Mouse (Mus musculus): Measurements from ENCODE around the gene Slc25a34.

Slc25a34 gene

DNA sequence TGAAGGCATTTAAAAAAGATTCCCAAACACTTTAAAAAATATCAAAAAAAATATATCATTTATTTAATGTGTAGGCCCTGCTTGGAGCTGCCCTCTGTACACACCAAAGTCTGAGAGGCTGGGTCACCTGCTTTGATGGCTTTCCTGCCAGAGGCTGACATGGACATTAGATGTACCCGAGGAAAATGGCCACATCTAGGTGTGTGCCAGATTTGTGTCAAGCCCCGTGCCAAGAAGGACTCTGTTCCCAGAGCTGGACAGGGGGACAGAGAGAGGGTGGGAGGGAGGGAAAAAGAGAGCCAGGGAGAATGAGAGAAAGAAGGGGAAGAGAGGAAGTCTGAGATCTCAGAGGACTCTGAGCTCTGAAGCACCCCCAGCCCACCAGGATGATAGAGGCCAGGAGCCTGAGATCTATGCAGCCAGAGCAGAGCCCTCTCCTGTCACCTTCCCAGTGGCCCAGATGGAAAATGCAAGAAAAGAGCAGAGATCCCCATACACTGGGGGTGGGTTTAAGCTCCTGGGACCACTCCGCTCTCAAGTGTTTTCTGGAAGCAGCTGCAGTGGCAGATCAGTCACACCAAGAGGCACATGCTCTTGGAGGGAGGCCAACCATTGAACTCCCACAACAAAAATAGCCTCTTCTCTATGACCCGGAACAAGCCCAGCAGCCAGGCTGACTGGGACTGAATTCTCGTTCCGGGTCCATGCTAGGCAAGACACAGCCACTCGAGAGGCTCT, 19.7 kb upstream of the Slc25a34 start:
- no peak for DNase-seq (ENCODE audit: low spot score in 2 of 2)

DNA sequence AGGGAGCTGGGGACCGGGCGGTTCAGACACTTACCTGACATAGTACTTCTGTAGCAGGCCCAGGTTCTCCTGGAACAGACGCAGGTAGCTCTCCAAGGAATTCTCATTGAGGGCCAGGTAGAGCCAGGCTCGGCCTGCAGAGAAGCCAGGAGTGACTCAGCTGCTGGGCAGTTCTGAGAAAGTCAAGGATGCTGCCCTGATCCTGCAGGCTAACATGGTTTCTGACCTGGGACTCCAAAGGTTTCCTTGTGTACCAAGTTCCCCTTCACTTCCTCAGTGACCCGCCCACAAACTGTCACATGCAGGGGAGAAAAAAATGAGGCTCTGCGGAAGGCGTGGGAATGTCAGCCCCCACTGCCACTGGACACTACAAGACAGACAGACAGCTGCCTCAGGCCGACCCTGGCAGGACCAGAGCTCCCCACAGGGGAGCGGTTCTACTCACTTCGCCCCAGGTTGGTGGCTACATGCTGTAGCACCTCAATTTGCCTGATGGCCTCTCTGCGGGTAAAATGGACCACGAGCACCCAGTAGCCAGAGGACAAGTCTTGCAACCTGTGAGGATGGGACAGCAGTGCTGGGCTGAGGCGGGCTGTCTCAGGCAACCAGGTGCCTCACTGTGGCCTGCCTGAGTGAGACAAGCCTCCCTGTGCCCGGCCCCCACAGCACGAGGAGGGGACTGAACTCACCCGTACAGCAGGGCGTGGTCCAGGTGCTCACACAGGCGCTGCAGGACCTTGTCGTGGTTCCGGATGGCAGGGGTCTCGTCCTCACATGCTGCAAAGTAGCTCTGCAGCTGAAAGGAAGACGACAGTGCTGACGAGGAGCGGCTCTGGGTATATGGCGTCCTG, 18.6 kb upstream of the Slc25a34 start:
- no peak for DNase-seq (ENCODE audit: low spot score in 2 of 2)

DNA sequence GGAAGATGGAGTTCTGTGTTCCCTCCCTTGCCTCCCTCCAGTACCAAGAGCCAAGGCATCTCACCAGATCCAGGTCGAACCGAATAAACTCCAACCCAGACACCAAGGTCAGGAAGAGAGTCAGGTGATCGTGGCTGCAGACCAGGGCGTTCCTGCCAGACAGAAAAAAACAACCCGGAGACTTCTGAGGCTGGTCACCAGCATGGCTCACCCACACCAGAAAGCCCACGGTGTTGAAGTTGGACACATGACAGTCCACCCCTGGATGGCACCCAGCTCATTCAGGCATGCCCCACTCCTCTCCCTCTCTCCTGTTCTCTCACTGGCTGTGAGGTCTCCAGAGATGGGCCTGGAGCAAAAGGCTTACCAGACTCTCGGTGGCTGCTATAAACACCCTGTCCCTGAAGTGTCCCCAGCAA, 17.7 kb upstream of the Slc25a34 start:
- DNase-seq (ENCODE audit: low spot score in 2 of 2): no peak

GRCm38 (mm10) chr4:141639474-141639873, 15.9 kb upstream of the Slc25a34 start:
- no peak for DNase-seq (ENCODE audit: low spot score in 2 of 2)

DNA sequence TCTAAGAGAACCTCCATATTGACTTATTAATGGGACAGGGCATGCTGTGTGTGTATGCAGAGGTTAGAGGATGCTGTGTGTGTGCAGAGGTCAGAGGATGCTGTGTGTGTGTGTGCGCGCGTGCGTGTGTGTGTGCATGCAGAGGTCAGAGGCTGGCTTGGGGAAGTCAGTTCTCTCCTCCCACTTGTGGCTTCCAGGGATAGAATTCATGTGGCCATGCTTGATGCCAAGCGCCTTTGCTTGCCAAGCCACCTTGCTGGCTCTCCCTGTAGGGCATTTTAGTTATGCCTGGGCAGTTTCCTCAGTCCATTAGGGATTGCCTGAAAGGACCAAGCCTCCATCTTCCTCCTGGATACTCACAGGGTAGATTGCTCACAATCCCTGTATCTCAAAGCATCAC, 13.1 kb upstream of the Slc25a34 start:
- DNase-seq (ENCODE audit: low spot score in 2 of 2): no peak

- no peak for DNase-seq (ENCODE audit: low spot score in 2 of 2)
Observed at GRCm38 (mm10) chr4:141635991-141636390, 12.4 kb upstream of the Slc25a34 start.

- DNase-seq (ENCODE audit: low spot score in 2 of 2): no peak
Observed at GRCm38 (mm10) chr4:141632111-141632873, 8.7 kb upstream of the Slc25a34 start.

- DNase-seq (ENCODE audit: low spot score in 2 of 2): no peak
Observed at GRCm38 (mm10) chr4:141631250-141631649, 7.6 kb upstream of the Slc25a34 start.

GRCm38 (mm10) chr4:141630021-141630420, 6.4 kb upstream of the Slc25a34 start:
- no peak for DNase-seq (ENCODE audit: low spot score in 2 of 2)

- no peak for DNase-seq (ENCODE audit: low spot score in 2 of 2)
Observed at GRCm38 (mm10) chr4:141628661-141629060, 5.0 kb upstream of the Slc25a34 start.

DNA sequence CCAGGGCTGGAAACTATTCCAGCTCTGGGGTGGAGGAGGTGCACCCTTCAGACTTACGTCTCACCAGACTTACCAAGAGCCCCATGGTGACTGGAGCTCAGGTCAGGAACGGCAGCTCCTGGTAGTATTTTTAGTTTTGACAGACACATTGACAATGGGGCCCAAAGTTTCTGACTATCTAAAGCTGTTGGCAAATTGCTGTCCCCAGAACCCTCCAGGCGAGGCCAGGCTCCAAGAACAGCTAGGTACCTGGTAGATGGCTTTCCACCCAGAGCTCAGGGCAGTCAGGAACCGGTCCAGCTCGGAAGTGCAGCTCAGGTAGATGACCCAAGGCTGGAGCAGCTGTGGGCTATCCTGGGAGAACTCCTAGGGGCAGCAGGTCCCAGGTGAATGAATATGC, 3.9 kb upstream of the Slc25a34 start:
- DNase-seq (ENCODE audit: low spot score in 2 of 2): no peak

- DNase-seq (ENCODE audit: low spot score in 2 of 2): no peak
Observed at GRCm38 (mm10) chr4:141625774-141626550, 2.3 kb upstream of the Slc25a34 start.

DNA sequence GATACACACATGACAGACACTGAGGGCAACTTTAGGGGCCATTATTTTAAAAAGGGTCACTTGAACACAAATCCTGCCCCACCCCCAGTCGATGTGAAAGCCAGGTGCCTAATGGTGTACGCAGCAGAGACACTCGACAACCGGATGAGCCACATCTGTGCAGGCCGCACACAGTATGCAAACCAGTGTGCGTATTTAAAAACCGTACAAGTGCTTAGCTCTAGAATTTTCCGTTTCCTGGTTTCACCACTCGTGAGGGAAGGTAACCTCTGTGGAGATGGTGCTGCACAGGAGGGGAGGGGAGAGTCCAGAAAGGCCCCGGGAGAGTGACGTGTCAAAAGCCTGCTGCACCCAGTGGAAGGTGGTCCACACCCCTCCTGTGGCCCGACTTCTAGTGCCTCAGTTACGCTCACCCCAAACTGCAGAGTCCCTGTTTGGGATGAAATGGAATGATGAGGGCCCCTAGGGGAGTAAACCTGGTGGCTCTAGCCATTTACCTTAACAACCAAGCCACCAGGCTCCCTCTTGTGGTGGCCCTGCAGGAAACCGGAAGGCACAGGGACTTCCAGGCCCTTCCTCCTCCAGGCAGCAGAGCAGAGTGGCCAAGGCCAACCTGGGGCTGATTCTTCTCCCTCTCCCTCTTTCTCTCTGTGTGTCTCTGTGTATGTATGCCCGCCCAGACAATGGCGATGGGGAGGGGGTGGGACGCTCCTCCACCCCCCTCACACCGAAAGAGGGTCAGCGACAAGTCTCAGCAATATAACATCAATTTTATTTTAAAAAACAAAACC, 1.6 kb upstream of the Slc25a34 start:
- no peak for DNase-seq (ENCODE audit: low spot score in 2 of 2)

DNA sequence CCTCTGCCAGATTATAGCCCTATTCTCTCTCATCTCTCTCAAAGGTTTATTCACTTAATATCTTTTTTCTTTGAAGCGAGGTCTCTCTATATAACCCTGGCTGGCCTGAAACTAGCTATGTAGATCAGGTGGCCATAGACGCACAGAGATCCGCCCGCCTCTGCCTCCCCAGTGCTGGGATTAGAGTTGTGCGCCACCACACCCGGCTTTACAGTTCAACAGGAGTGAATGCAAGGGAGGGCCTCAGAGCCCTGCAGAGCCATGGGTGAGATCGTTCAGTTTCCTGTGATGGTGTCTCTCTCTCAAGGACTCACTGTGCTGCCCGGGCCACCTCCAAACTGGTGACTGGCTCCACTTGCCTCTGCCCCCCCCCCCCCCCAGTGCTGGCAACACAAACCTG, 513 bp upstream of the Slc25a34 start:
- DNase-seq (ENCODE audit: low spot score in 2 of 2): no peak

- DNase-seq (ENCODE audit: low spot score in 2 of 2): no peak
Observed at GRCm38 (mm10) chr4:141623037-141623436, 584 bp downstream of the Slc25a34 start.

GRCm38 (mm10) chr4:141622580-141622979, 1.0 kb downstream of the Slc25a34 start:
- DNase-seq (ENCODE audit: low spot score in 2 of 2): no peak

GRCm38 (mm10) chr4:141622091-141622490, 1.5 kb downstream of the Slc25a34 start:
- DNase-seq (ENCODE audit: low spot score in 2 of 2): no peak

DNA sequence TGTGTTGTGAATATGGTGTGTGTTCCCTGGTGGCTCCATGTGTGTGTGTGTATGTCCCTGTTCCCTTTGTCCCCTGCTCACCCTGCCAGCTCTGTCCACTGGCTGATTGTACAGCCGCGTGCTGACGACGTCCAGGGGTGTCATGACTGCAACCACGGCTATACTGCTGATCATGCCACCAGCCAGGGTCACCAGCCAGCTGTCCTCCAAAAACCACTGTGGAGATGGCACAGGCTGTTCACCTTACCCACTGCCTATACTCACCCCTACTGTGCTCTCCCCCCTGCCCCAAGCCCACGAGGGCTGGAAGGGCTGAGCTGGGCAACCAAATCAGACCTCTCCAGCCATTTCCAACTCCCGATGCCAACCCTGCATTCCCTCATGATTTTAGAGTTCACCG, 2.3 kb downstream of the Slc25a34 start:
- no peak for DNase-seq (ENCODE audit: low spot score in 2 of 2)

- DNase-seq (ENCODE audit: low spot score in 2 of 2): no peak
Observed at GRCm38 (mm10) chr4:141619299-141619883, 4.2 kb downstream of the Slc25a34 start.

DNA sequence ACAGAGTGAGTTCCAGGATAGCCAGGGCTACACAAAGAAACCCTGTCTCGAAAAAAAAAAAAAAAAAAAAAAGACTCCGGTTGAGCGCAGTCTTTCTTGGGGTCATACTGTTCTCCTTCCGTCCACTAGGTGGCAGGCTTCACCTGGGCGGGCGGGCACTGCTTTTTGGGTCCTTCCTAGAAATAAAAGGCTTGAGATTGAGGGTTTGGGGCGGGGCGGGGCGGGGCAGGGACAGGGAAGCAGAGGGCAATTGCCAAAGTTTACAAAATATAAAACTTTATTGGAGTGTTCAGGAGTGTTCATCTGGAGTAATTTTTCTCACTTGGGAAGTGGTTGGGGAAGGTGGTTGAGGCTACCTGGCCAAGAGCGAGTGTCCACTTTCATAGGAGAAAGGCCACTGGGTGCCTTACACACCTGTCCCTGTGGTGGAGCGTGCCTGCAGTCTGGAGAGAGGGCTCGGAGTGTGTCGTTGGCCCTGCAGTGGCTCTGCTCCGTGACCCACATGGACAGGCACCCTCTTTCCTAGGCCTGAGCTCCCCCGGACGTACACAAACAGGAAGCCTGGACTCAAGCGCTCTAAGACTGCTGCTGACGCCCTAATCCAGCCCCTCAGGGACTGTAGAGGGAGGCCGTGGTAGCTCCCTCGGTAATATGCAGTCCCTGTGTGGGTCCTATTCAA, 4.9 kb downstream of the Slc25a34 start, which contains the start of gene Tmem82:
Gene Tmem82, minus strand, starts transcription at position 69 of the 679 bp plus-strand sequence.
- peak; percentile 46 to 62 for DNase-seq (ENCODE audit: low spot score in 2 of 2)
